Mouse (Mus musculus) layer of hippocampus, adult 9-11 months (tissue): ENCODE measurements at regions not wholly inside any gene's neighbourhood (a gene's known extent, or its start where the extent isn't known, plus 50 kb on each side); places are given as distances from the start of the nearest gene placed in this dataset.

Experiments used
- DNase-seq: peaks from one replicate; pipeline ENCODE4 v3.0.0; 2022

DNA sequence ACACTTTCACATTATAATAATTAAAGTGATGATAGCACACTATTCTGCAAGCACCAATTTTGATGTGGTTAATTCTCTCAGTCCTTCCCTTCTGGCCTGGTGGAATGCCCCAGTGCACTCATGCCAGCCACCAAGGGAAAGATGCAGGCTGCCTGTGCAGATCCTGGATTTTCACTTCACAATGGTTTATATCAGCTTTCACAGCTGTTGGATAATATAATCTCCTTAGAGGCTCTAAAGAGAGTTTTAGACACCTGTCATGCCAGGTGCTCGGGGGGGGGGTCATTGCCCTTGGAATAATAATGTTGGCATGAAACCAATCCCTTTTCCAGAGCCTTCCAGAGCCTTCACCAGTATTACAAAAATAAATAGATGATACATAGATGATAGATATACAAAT lies 377.1 kb downstream of the Zbbx start:
- no peak for DNase-seq

DNA sequence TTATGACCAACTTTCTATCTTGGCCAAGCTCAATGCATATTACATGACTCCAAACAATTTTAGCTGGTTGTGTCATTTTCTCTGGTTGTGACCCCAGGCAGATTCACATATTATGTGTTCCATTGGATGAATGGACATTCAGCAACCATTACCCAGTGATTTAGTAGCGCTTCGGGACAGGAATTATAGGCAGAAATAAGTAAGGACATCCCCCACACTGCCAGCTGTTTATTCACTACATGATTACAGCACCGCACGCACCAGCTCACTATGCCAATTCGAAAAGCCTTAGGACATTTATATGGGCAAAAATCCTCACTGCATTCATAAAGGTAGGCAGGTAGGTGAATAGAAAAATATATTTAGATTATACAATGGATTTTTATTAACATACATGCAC lies 386.5 kb downstream of the Zbbx start:
- no peak for DNase-seq

DNA sequence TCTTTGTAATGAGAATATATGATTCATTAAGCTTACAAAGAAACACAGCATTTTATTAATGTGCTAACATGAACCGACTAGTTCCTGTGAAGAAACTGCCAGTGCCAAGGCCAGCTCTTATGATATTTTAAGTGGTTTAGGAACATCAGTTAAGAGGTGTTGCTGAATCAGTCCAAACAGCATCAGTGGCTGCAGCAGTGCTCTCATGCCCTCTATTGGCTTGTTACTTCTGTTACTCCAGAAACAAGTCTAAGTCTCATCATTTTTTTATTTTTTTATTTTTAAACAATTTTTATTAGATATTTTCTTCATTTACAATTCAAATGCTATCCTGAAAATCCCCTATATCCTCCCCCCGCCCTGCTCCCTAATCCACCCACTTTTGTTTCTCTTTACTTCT lies 422.7 kb downstream of the Zbbx start:
- DNase-seq = peak; percentile 16

DNA sequence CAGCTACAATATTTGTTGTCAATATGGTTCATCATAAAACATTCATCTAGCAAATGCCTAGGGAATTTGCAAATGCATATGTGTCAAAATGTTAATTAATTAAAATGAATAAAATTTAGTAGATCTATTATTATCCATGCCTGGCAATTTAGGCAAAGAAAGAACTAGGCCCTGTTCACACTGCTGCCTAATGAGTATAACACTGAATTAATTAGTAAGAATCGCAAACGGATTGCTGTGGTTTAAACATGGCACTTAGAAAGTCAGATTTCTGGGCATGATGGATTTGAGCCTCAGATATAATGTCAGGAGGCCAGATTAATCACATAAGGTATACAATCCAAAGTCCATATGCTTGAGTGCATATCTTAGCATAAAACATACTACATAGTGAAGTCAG lies 425.1 kb downstream of the Zbbx start:
- DNase-seq = no peak
